Mouse (Mus musculus): ENCODE measurements around the gene Nat8f6.
"Not testable (repeated sequence)": the region's sequence is repeated elsewhere in the genome, so short reads cannot be mapped to it uniquely, and the experiment has no call there.

Gene Nat8f6

GRCm38 (mm10) chr6:85836098-85836497 is 15.3 kb upstream of the Nat8f6 start:
- DNase-seq (ENCODE audit: low spot score in 2 of 2): not testable (repeated sequence)

- not testable (repeated sequence) for DNase-seq (ENCODE audit: low spot score in 2 of 2)
Observed at GRCm38 (mm10) chr6:85835104-85835503, 14.3 kb upstream of the Nat8f6 start.

- DNase-seq (ENCODE audit: low spot score in 2 of 2): not testable (repeated sequence)
Observed at GRCm38 (mm10) chr6:85834504-85835100, 13.8 kb upstream of the Nat8f6 start.

GRCm38 (mm10) chr6:85831796-85832321 is 11.1 kb upstream of the Nat8f6 start, which contains the start of gene Nat8:
Nat8 (minus strand) TSS chr6:85832082.
- no peak for DNase-seq (ENCODE audit: low spot score in 2 of 2)

- DNase-seq (ENCODE audit: low spot score in 2 of 2): no peak
Observed at GRCm38 (mm10) chr6:85829462-85829861, 8.7 kb upstream of the Nat8f6 start.

- no peak for DNase-seq (ENCODE audit: low spot score in 2 of 2)
Observed at GRCm38 (mm10) chr6:85825886-85826285, 5.1 kb upstream of the Nat8f6 start.

- no peak for DNase-seq (ENCODE audit: low spot score in 2 of 2)
Observed at GRCm38 (mm10) chr6:85823382-85824090, 2.8 kb upstream of the Nat8f6 start.

- DNase-seq (ENCODE audit: low spot score in 2 of 2): no peak
Observed at GRCm38 (mm10) chr6:85822286-85822685, 1.5 kb upstream of the Nat8f6 start.

GRCm38 (mm10) chr6:85818338-85818737 is 2.4 kb downstream of the Nat8f6 start:
- DNase-seq (ENCODE audit: low spot score in 2 of 2): no peak

- no peak for DNase-seq (ENCODE audit: low spot score in 2 of 2)
Observed at GRCm38 (mm10) chr6:85813339-85813738, 7.4 kb downstream of the Nat8f6 start.

- DNase-seq (ENCODE audit: low spot score in 2 of 2): not testable (repeated sequence)
Observed at GRCm38 (mm10) chr6:85810942-85811537, 9.7 kb downstream of the Nat8f6 start.

GRCm38 (mm10) chr6:85810514-85810913 is 10.2 kb downstream of the Nat8f6 start:
- not testable (repeated sequence) for DNase-seq (ENCODE audit: low spot score in 2 of 2)

- DNase-seq (ENCODE audit: low spot score in 2 of 2): not testable (repeated sequence)
Observed at GRCm38 (mm10) chr6:85809784-85810183, 11.0 kb downstream of the Nat8f6 start.

GRCm38 (mm10) chr6:85803180-85803579 is 17.6 kb downstream of the Nat8f6 start:
- DNase-seq (ENCODE audit: low spot score in 2 of 2): not testable (repeated sequence)

- DNase-seq (ENCODE audit: low spot score in 2 of 2): not testable (repeated sequence)
Observed at GRCm38 (mm10) chr6:85765532-85765931, 55.2 kb downstream of the Nat8f6 start, which contains the start of gene Nat8f3. Nat8f3 (minus strand) TSS chr6:85765754.

- not testable (repeated sequence) for DNase-seq (ENCODE audit: low spot score in 2 of 2)
Observed at GRCm38 (mm10) chr6:85763127-85764070, 57.4 kb downstream of the Nat8f6 start.

- DNase-seq (ENCODE audit: low spot score in 2 of 2): not testable (repeated sequence)
Observed at GRCm38 (mm10) chr6:85762678-85763077, 58.1 kb downstream of the Nat8f6 start.
